In the genomic region with DNA sequence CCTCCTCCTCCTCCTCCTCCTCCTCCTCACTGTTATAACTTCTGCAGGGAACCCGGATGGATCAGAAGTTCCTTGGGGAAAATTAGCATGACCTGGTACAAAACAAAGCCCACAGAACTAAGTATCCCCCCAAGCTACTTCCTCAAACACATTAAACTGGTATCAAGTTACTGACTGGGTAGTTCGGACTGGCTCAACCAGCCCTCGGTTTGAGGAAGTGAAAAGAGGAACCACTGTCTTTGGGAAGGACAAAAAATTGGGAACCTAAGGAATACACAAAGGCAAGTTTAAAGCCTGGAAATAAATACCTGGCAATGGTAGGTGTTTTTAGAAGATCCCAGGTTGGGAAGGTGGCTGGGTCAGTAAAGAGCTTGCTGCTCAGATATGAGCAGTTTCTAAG, we compare ENCODE assay signal across 8 mouse cellular contexts. TPM values are rescaled to one million over a fixed set of nuclear protein-coding genes. Genes with fewer than 3 reads are reported as not detected.
DNase-seq lines count a peak whose midpoint lies in the region; ATAC-seq and TF ChIP-seq lines count a peak whose summit lies in the region.

No protein-coding gene starts in this region.

- no peaks in the 10 kb centered on the region for H3K9me3 ChIP-seq in kidney, postnatal 0 days (replicated peaks; ENCODE audit: low read length)
- H3K9me3 ChIP-seq in embryonic facial prominence, embryonic 10.5 days: 0 out of 2 replicates have a peak, but pooled peaks cover 3% of the 10 kb centered on the region
- no peaks in the 10 kb centered on the region for H3K9me3 ChIP-seq in liver, postnatal 0 days (ENCODE audit: low read length)
- no peaks in the 10 kb centered on the region for H3K9me3 ChIP-seq in forebrain, embryonic 14.5 days (replicated peaks; ENCODE audit: control insufficient read depth, low read length)

- no peaks in the 10 kb centered on the region for H3K36me3 ChIP-seq in kidney, postnatal 0 days (ENCODE audit: insufficient read depth, low read length)
- no peaks in the 10 kb centered on the region for H3K36me3 ChIP-seq in embryonic facial prominence, embryonic 10.5 days (replicated peaks)
- H3K36me3 ChIP-seq in liver, postnatal 0 days (replicated peaks; ENCODE audit: insufficient read depth, low read length): no peaks in the 10 kb centered on the region
- no peaks in the 10 kb centered on the region for H3K36me3 ChIP-seq in forebrain, embryonic 14.5 days (ENCODE audit: control insufficient read depth, insufficient read depth, low read length)

- peaks cover 19% of the 10 kb centered on the region for H3K4me1 ChIP-seq in kidney, postnatal 0 days (replicated peaks; ENCODE audit: insufficient read depth, low read length)
- peaks cover 60% of the 10 kb centered on the region for H3K4me1 ChIP-seq in embryonic facial prominence, embryonic 10.5 days
- H3K4me1 ChIP-seq in liver, postnatal 0 days (ENCODE audit: insufficient read depth): peaks cover 18% of the 10 kb centered on the region
- H3K4me1 ChIP-seq in forebrain, embryonic 14.5 days (ENCODE audit: control insufficient read depth, insufficient read depth, low read length): peaks cover 4% of the 10 kb centered on the region; the same call in 1 of the 2 replicates

- no peaks in the 10 kb centered on the region for H3K27me3 ChIP-seq in kidney, postnatal 0 days (ENCODE audit: insufficient read depth, low read length)
- H3K27me3 ChIP-seq in embryonic facial prominence, embryonic 10.5 days (replicated peaks; ENCODE audit: low read depth, poor library complexity, severe bottlenecking): no peaks in the 10 kb centered on the region
- H3K27me3 ChIP-seq in liver, postnatal 0 days (ENCODE audit: insufficient read depth, low read length): no peaks in the 10 kb centered on the region
- no peaks in the 10 kb centered on the region for H3K27me3 ChIP-seq in forebrain, embryonic 14.5 days (replicated peaks; ENCODE audit: control insufficient read depth, insufficient read depth, low read length)

- H3K4me2 ChIP-seq in kidney, postnatal 0 days (ENCODE audit: low read length): peak overlapping the region; percentile 27; the same call in 1 of the 2 replicates
- H3K4me2 ChIP-seq in liver, postnatal 0 days (ENCODE audit: low read depth, low read length): peak overlapping the region; percentile 44; the same call in 1 of the 2 replicates
- no peak overlapping the region for H3K4me2 ChIP-seq in forebrain, embryonic 14.5 days (ENCODE audit: low read length)

- ATAC-seq in kidney, postnatal 0 days (replicated peaks; ENCODE audit: low FRiP score, low read depth): no peak
- ATAC-seq in liver, postnatal 0 days: no peak
- no peak for ATAC-seq in forebrain, embryonic 14.5 days

- peak overlapping the region; percentile 48; the same call in 1 of the 2 replicates for H3K27ac ChIP-seq in kidney, postnatal 0 days
- H3K27ac ChIP-seq in embryonic facial prominence, embryonic 10.5 days (replicated peaks): peak overlapping the region; percentile 93
- no peak overlapping the region for H3K27ac ChIP-seq in liver, postnatal 0 days (ENCODE audit: low read depth)
- H3K27ac ChIP-seq in forebrain, embryonic 14.5 days (ENCODE audit: low read depth, low read length): no peak overlapping the region

- no peak overlapping the region for H3K4me3 ChIP-seq in kidney, postnatal 0 days (replicated peaks; ENCODE audit: low read depth, low read length)
- H3K4me3 ChIP-seq in embryonic facial prominence, embryonic 10.5 days: peak overlapping the region; percentile 34
- no peak overlapping the region for H3K4me3 ChIP-seq in liver, postnatal 0 days (ENCODE audit: low read depth, low read length)
- no peak overlapping the region for H3K4me3 ChIP-seq in forebrain, embryonic 14.5 days (ENCODE audit: low read depth, low read length)

- no peak for DNase-seq in kidney, postnatal 0 days (ENCODE audit: low spot score)
- DNase-seq in kidney, adult 18-20 months: no peak
- peak; percentile 20 for DNase-seq in R1 (ENCODE audit: low read depth, low spot score)
- DNase-seq in embryonic facial prominence, embryonic 10.5 days (ENCODE audit: low spot score): no peak
- no peak for DNase-seq in liver, postnatal 0 days
- DNase-seq in ovary, postnatal 14 days (ENCODE audit: low spot score): no peak
- DNase-seq in forebrain, embryonic 14.5 days (ENCODE audit: low spot score): no peak
- no peak for DNase-seq in layer of hippocampus, adult 9-10 months (ENCODE audit: low spot score)

- no peak overlapping the region for H3K9ac ChIP-seq in kidney, postnatal 0 days (ENCODE audit: low read depth, low read length)
- no peak overlapping the region for H3K9ac ChIP-seq in liver, postnatal 0 days (replicated peaks)
- H3K9ac ChIP-seq in forebrain, embryonic 14.5 days (ENCODE audit: low read length): no peak overlapping the region

- WGBS in kidney, postnatal 0 days: 0% methylated on average over 3 of the region's 3 CpGs
- 3% methylated on average over 3 of the region's 3 CpGs for WGBS in embryonic facial prominence, embryonic 10.5 days
- WGBS in liver, postnatal 0 days (ENCODE audit: insufficient replicate concordance): 8% methylated on average over 3 of the region's 3 CpGs
- 20% methylated on average over 3 of the region's 3 CpGs for WGBS in forebrain, embryonic 14.5 days

- TF ChIP-seq EP300 in liver, postnatal 0 days (IDR thresholded peaks at IDR 0.05; ENCODE audit: low read depth): no peak

- TF ChIP-seq CTCF in kidney, postnatal 0 days (IDR thresholded peaks at IDR 0.05; ENCODE audit: low read depth): no peak
- TF ChIP-seq CTCF in liver, postnatal 0 days (IDR thresholded peaks at IDR 0.05; ENCODE audit: low read depth): no peak

RNA-seq across cellular contexts. Expression of a gene that starts 15.0 kb away (rescaled TPM):
- polyA plus RNA-seq in kidney, postnatal 0 days (2015; fragmentation: Nextera tagmentation; extraction: Ambion mirVana): 0.27 and 0.34 TPM in 2 replicates
- polyA plus RNA-seq in embryonic facial prominence, embryonic 10.5 days (2016; fragmentation: Nextera tagmentation; extraction: Ambion mirVana): 0.15 TPM in 1 of 2 replicates, not detected in the other
- polyA plus RNA-seq in liver, postnatal 0 days (2015; fragmentation: Nextera tagmentation; extraction: Ambion mirVana): not detected in 2 replicates
- 0.98 and 1.5 TPM in 2 replicates for polyA plus RNA-seq in forebrain, embryonic 14.5 days (2014; fragmentation: Nextera tagmentation; extraction: Ambion mirVana)

Comparison
In these comparisons a context has a peak if more than half of its experiments do, and no peak if none do; other contexts are left out.
1. H3K27ac ChIP-seq: peak in kidney, postnatal 0 days (single experiment) and embryonic facial prominence, embryonic 10.5 days (single experiment); none in liver, postnatal 0 days (single experiment) and forebrain, embryonic 14.5 days (single experiment).